Mouse (Mus musculus) layer of hippocampus, adult 2 months (tissue): Measurements from ENCODE around the gene Mnat1. TPM values are rescaled to one million over a fixed set of nuclear protein-coding genes. Genes with fewer than 3 reads are reported as not detected.

Experiments
- DNase-seq, 2 experiments: peaks; one replicate each; pipeline ENCODE4 v3.0.0; 2022; ENCODE audit warnings: low spot score in 2 of 2
- H3K27ac ChIP-seq: fragments of 200-600 bp; 2 replicates; pipeline ENCODE4 v1.8.1; 2022
- H3K4me3 ChIP-seq: fragments of 200-600 bp; 2 replicates; pipeline ENCODE4 v1.8.1; 2022; ENCODE audit warnings: mild to moderate bottlenecking
- CTCF ChIP-seq: fragments of 200-600 bp; conservative IDR thresholded peaks from 2 replicates; pipeline ENCODE4 v1.8.1; 2022; ENCODE audit warnings: antibody characterized with exemption, mild to moderate bottlenecking, moderate library complexity
- total RNA-seq, 2 experiments: library from RNA; stranded (reverse); gene quantifications; 2 replicates each; pipeline ENCODE4 v1.2.3; 2021

Gene Mnat1
- total RNA-seq, 2 experiments from 2014 or later, result 25.6 to 26.9 TPM

- no peak for DNase-seq
- Histone ChIP-seq H3K27ac (peak overlapping the region; percentile 44), H3K4me3 (no peak overlapping the region)
- TF ChIP-seq CTCF, result no peak
Observed at GRCm38 (mm10) chr12:73162408-73163181, 39.1 kb downstream of the Mnat1 start.

DNA sequence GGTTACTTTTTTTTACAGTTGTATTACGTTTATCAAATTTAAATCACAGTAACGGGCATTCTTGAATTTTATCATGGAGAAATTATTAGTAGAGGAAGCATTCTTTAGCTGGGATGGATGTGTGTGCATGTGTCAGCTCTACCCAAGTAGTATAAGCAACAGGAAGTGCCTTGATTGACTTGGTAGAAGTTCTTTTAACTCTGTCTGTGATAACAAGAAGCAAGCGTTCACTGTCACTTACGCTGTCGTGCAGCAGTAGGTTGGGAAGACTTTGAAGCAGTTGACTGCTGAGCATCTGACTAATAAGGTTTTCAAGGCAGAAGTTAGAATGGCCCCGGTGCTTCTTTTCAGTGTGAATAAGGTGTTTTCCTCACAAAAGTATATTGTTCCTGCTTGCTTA is 47.3 kb downstream of the Mnat1 start:
- no peak overlapping the region for H3K4me3 ChIP-seq
- DNase-seq, result no peak
- H3K27ac ChIP-seq, result no peak overlapping the region
- TF ChIP-seq CTCF, result no peak

DNA sequence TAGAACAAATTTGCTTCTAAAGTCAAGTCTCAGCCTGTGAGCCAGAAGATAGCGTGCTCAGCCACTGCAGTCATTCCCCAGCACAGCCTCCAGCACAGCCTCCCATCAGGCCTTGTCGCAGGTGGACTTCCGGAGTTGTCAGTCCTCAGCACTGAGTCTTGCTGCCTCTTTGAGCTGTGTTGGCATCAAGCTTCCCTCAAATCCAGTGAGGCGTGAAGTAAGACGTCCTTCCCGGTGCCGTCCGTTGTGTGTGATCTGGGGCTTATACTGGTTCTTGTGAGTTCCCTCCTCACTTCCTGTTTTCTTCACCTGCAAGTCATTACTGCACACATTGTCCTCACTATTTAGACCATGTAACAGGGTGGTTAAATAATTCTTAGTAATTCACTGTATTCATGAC is 60.4 kb downstream of the Mnat1 start:
- Histone ChIP-seq H3K27ac (no peak overlapping the region), H3K4me3 (no peak overlapping the region)
- no peak for DNase-seq
- TF ChIP-seq CTCF, result no peak

DNA sequence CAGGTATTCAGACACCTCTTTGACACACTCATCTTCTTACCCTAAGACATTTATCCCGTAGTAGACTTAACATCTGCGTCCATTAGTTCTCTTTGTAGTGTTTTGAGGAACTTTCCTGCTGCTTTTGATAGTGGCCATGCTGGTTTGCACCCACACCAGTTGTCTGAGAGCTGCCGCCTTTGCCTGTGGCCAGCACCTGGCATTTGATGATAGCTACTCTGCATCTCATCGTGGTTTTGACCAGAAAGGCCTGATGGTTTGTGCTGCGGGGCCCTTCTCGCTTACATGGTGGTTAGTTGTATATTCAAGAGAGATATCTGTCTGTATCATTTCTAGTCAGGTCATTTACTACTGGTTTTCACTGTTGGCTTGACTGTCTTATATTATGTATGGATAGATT is 73.8 kb downstream of the Mnat1 start:
- TF ChIP-seq CTCF, result no peak
- Histone ChIP-seq H3K4me3 (no peak overlapping the region), H3K27ac (0 out of 2 replicates have a peak overlapping the region, but pooled peaks have one; percentile 8)
- DNase-seq, result no peak

GRCm38 (mm10) chr12:73198451-73198850 is 74.9 kb downstream of the Mnat1 start:
- H3K4me3 ChIP-seq, result no peak overlapping the region
- TF ChIP-seq CTCF, result no peak

GRCm38 (mm10) chr12:73199375-73199774 is 75.9 kb downstream of the Mnat1 start:
- no peak for TF ChIP-seq CTCF
- no peak overlapping the region; the same call in 1 of the 2 replicates for H3K27ac ChIP-seq

More at GRCm38 (mm10) chr12:73198451-73198850, 74.9 kb downstream of the Mnat1 start:
- DNase-seq, result no peak
- no peak overlapping the region; the same call in 1 of the 2 replicates for H3K27ac ChIP-seq

GRCm38 (mm10) chr12:73201587-73201986 is 78.1 kb downstream of the Mnat1 start:
- Histone ChIP-seq H3K27ac (no peak overlapping the region), H3K4me3 (no peak overlapping the region)
- no peak for TF ChIP-seq CTCF
- no peak for DNase-seq

More at GRCm38 (mm10) chr12:73199375-73199774, 75.9 kb downstream of the Mnat1 start:
- no peak for DNase-seq
- no peak overlapping the region for H3K4me3 ChIP-seq

DNA sequence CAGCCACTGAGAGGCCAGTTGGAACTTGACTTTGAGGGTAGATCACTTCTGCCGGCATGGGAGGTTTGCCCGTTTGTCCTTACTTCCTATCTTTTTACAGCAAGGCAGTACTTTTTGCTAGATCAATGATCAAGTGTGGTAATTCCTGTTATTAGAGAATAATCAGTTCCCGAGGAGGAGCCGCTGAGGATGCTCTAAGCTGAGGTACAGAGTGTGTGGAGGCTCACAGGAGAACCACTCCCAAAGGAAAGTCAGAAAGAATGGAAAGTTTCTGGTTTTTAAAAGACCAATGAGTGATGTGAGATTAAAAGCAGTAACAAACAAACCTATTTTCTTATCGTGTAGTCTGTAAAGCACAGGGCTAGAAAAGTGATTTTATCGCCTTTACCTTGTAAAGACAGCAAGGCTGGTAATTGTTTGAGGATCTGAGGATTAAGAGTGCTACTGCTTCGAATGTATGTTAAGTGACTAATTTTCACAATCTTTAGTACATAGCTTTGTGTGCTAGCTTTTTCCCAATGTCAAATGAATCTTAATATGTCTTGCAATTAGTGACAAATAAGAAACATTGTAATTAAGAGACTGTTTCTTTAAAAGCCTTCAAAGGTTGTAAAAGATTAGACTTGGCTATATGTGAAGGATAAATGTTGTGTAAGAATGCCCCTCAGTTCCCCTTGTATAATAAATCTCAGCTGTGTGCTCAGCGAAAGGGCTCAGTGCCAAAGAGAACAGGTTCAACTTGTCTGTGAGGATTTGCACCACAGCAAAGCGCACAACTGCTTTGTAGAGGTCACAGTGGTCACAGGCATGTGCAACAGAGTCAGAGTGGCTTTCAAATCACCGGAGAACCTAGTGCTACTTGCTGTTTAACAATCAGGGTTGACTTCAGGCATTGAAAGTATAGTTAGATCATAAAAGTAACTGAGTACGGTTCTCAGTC is 82.5 kb downstream of the Mnat1 start:
- no peak overlapping the region for H3K27ac ChIP-seq
- no peak for TF ChIP-seq CTCF
- H3K4me3 ChIP-seq, result no peak overlapping the region
- no peak for DNase-seq

GRCm38 (mm10) chr12:73207008-73207407 is 83.5 kb downstream of the Mnat1 start:
- no peak overlapping the region for H3K27ac ChIP-seq
- no peak for TF ChIP-seq CTCF
- DNase-seq, result no peak
- H3K4me3 ChIP-seq, result no peak overlapping the region

GRCm38 (mm10) chr12:73207461-73207860 is 83.9 kb downstream of the Mnat1 start:
- Histone ChIP-seq H3K4me3 (no peak overlapping the region), H3K27ac (no peak overlapping the region)
- DNase-seq, result no peak
- TF ChIP-seq CTCF, result no peak

- H3K4me3 ChIP-seq, result no peak overlapping the region
- H3K27ac ChIP-seq, result no peak overlapping the region
- DNase-seq, result no peak
- no peak for TF ChIP-seq CTCF
Observed at GRCm38 (mm10) chr12:73208518-73208917, 85.0 kb downstream of the Mnat1 start.

GRCm38 (mm10) chr12:73209117-73209516 is 85.6 kb downstream of the Mnat1 start:
- Histone ChIP-seq H3K27ac (no peak overlapping the region), H3K4me3 (no peak overlapping the region)
- no peak for DNase-seq
- TF ChIP-seq CTCF, result no peak

- no peak overlapping the region for H3K4me3 ChIP-seq
- DNase-seq, result no peak
- TF ChIP-seq CTCF, result no peak
- H3K27ac ChIP-seq, result no peak overlapping the region
Observed at GRCm38 (mm10) chr12:73210454-73210853, 86.9 kb downstream of the Mnat1 start.
